Mouse (Mus musculus): ENCODE results near the gene Pigl.
"Not testable (repeated sequence)": the region's sequence is repeated elsewhere in the genome, so short reads cannot be mapped to it uniquely, and the experiment has no call there.

Pigl gene

DNA sequence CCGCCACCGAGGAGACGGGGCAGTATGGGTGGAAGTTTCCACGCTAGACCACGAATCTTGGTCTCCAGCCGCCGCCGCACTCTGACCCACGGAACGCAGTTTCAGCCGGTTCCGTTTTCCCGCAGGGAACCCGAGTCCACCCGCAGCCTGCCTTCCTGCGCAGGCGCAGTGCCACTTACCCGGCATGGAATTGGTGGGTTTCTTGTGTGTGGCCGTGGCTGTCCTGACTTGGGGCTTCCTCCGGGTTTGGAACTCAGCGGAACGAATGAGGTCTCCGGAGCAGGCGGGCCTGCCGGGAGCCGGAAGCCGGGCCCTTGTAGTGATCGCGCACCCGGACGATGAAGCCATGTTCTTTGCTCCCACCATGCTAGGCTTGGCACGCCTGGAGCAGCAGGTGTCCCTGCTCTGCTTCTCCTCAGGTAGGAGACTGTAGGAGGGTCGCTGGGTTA lies at the start of gene Pigl, which contains the start of gene Ncor1:
Gene Pigl, plus strand, starts transcription at position 185 of the 449 bp plus-strand sequence.
Gene Ncor1, minus strand, starts transcription at position 266 of the 449 bp plus-strand sequence.
- peak; percentile 89 for DNase-seq (ENCODE audit: extremely low spot score, low spot score)

DNA sequence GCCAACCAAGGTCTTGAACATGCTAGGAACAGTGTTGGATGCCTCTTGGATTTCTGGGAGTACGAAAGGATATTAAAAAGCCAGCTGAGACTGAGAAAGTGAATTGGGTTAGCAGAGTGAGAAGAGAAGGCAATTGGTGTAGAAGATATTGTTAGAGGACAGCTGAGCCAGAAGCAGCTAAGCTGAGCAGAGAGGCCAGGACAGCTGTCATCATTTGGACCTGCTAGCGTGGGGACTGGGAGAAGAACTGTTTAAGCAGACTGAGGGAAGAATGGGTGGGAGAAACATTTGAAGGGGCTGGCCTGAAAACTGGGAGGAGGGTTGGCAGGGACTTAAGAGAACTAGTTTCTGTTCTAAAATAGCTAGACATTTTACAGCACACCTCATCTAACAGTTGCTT lies 49.4 kb upstream of the Pigl start:
- no peak for DNase-seq (ENCODE audit: extremely low spot score, low spot score)

DNA sequence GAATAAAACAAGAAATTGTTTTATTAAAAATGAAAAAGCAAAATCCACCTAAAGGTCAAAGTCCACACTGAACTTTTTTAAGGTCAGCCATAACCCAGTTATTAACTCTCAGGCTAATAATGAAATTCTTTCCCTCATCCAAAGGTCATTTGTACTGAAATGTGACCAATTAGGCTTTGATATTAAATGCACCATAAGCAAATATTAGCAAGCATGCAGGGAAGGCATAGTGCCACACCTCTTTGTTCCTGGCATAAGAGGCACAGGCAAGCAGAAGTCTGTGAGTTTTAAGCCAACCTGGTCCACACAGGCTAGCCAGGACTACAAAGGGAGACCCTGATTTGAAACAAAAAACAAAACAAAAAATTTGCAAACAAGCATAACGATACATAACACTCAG lies 48.6 kb upstream of the Pigl start:
- DNase-seq (ENCODE audit: extremely low spot score, low spot score): no peak

DNA sequence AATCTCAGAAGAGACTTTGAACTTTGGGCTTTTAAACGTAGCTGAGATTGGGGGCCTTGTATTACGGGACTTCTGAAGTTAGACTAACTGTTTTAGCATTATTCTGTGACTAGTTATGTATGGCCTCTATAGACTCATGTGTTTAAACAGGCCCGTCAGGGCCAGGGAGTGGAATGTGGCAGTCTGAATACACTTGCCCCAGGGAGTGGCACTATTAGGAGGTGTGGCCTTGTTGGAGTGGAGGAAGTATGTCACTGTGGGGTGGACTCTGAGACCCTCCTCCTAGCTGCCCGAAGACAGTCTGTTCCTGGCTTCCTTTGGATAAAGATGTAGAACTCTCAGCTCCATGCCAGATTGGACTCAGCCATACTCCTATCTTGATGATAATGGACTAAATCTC lies 43.2 kb upstream of the Pigl start:
- no peak for DNase-seq (ENCODE audit: extremely low spot score, low spot score)

DNA sequence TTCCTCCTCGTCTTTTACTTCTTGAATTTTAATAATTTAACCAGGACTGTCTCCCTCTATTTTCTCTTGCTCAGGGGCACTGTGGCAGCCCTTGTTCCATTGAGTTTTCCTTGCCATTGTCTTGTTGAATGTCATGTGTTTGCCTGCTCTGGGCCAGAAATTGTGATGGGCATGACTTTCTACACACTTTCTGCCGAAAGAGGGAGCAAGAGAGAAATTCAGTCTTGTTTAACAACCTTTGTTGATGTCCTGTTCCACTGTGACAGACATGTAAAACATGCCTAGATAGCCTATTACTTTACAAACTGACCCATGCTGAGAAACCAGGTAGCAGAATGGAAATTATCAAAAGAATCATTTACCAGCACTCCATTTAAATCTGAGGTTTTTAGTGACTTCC lies 33.7 kb upstream of the Pigl start:
- DNase-seq (ENCODE audit: extremely low spot score, low spot score): no peak

DNA sequence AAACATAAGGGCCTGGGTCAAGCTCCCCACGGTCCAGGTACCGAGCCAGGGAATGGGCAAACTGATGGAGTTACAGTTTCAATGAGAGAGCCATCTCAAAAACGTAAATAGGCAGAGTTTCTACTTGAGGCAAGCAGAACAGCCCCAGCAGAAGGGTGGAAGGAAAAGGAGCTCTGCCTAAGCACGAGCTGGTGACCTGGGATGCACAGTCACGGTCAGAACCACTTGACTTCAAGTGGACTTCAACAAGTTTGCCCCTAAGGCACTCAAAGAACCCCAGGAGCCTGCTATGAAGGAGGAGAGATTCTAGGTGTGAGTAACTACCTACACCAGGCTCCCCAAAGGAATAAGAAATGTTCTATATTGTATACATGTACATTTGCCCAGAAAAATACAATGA lies 32.0 kb upstream of the Pigl start:
- DNase-seq (ENCODE audit: extremely low spot score, low spot score): no peak

DNA sequence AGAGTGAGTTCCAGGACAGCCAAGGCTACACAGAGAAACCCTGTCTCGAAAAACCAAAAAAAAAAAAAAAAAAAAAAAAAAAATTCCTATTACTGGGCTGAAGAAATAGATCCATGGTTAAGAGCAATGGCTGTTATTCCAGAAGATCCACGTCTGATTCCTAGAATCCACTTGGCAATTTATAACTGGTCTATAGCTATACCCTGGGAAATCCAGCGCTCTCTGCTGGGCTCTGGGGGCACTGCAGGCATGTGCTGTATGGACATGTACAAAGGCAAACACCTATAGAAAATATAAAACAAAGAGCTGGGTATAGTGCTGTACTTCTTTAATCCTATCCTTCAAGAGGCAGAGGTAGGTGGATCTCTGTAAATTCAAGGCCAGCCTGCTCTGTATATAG lies 31.2 kb upstream of the Pigl start:
- DNase-seq (ENCODE audit: extremely low spot score, low spot score): no peak

DNA sequence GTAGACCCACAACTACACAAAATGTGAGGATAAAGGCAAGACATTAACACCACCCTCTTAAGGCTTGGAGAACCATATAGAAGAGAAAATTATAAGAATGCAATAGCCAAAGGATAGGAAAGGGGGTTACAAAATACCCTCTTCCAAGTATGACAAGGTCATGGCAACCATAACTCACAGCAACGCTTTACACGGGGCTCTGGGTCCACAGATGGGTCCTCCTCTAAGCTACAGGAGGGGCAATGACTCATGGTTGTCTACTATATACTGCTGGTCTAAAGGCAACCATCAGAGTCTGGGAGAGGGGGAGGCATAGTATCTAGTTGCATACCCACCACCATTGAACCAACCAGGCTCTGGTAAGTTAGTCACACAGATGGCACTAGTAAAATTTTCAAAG lies 26.0 kb upstream of the Pigl start:
- no peak for DNase-seq (ENCODE audit: extremely low spot score, low spot score)

DNA sequence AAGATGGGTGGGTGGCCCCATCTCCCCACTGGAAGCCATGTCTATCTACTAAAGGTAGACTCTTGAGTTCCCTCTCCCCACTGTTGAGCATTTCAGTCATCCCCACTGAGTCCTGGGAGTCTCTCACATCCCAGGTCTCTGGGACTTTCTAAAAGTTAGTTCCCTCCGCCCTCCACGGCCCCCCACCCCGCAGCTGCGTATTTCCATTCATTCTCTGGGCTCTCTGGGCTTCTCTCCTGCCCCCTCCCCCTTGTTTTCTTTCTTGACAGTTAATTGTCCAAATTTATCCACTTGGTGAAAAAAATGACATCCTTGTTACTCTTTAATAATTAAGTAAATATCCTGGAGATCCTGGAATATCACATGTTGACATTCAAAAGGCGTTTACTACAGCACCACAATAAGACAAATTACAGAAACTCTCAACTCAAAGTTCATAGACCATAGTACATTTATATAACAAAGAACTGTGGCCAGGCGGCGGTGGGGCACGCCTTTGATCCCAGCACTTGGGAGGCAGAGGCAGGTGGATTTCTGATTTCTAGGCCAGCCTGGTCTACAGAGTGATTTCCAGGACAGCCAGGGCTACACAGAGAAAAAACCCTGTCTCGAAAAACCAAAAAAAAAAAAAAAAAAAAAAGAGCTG lies 17.5 kb upstream of the Pigl start:
- DNase-seq (ENCODE audit: extremely low spot score, low spot score): no peak

DNA sequence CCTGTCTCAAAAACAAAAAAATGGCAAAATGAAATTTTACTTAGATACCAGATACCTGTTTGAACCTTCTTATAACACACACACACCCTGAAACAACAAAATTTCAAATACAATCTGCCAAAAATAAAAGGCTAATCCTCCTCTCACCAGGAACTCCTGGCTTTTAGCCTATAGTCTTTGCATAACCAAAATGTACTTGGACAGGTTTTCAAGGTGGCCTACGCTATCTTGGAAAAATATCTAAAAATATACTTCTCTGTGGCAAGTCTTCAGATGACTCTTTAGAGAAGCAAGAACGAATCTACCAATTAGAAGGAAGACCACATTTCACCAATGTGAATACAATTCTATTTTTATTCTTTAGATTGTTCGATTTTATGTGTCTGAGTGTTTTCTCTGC lies 12.5 kb upstream of the Pigl start:
- DNase-seq (ENCODE audit: extremely low spot score, low spot score): no peak

DNA sequence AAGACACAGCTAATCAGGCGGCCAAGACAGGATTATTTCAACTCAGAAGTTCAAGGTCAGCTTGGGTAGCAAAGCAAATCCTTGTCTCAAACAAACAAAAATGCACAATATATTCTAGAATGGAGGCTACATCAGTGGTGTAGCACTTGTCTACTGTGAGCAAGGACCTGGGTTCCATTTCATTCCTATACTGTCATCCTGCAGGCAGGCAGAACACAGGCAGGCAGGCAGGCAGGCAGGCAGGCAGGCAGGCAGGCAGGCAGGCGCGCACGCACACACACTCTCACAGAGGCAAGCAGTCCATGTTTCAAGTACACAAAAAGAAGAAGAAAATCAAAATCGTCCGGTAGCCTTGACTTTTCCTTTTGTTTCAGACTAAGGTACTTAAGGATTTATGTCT lies 9.3 kb upstream of the Pigl start:
- no peak for DNase-seq (ENCODE audit: extremely low spot score, low spot score)

DNA sequence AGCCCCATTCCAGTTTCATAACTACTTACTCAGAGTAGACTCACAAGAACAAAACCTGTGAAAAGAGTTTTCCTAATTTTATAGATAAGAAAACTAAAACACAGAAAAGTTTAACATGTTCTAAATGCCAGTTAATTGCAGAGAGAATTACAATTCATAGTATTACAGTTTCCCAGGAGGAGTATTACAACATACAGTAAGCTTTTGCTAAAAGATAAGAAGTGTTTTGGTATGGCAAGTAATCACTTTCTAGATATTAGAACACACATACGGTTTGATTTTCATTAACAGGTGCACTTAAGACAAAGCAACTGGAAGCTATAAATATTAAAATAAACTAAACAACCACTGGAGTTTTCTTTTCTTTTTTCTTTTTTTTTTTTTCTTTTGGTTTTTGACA lies 3.1 kb upstream of the Pigl start:
- no peak for DNase-seq (ENCODE audit: extremely low spot score, low spot score)

DNA sequence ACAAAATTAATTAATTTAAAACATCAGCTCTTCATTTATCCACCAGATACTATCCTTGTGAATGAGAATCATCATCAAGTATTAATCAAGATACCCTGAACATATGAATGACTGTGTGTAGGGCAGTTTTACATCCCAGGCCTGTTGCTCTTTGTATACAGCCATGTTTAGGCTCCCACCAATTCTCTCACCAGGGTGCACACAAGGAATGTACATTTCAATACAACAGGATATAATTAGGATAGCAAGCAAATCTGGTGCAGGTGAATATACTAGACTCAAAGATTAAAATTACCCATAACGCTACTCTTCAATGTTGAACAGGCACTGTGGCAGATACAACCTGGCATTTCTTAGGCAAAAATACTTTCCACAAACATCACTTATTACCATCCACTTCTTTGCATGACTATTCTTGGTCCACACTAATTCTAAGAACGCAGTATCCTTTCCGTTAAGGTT lies 2.2 kb upstream of the Pigl start:
- no peak for DNase-seq (ENCODE audit: extremely low spot score, low spot score)

DNA sequence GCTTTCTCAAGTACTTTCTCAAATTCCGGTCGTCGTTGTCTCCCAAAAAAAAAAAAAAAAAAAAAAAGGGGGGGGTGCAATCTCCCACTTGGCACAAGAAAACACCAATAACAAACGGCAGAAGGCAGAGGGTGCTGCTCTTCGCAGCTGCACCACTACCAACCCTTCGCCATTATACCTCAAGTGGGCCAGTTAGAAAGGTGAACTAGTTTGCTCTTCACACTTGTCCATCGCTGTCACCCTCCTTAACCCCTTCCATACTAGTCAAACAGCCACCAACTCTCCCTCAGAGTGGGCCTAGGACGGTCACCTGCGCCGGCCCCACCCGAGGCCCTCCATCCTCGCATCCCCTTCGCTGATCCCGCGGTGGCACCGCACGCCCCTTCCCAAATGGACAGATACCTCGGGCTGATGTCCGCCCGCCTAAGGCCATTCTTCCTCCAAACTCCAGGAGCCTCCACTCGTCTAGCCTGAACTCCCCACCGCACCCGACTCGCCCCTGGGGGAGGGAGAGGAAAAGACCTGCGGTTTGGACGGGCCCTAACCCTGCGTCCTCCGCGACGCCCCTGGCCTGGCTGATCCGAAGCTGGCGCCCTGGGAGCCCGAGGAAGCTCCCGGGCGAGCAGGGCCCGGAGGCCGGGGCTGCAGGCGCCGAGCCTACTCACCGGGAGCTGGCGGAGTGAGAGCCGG lies 1.6 kb upstream of the Pigl start:
- DNase-seq (ENCODE audit: extremely low spot score, low spot score): peak; percentile 83

DNA sequence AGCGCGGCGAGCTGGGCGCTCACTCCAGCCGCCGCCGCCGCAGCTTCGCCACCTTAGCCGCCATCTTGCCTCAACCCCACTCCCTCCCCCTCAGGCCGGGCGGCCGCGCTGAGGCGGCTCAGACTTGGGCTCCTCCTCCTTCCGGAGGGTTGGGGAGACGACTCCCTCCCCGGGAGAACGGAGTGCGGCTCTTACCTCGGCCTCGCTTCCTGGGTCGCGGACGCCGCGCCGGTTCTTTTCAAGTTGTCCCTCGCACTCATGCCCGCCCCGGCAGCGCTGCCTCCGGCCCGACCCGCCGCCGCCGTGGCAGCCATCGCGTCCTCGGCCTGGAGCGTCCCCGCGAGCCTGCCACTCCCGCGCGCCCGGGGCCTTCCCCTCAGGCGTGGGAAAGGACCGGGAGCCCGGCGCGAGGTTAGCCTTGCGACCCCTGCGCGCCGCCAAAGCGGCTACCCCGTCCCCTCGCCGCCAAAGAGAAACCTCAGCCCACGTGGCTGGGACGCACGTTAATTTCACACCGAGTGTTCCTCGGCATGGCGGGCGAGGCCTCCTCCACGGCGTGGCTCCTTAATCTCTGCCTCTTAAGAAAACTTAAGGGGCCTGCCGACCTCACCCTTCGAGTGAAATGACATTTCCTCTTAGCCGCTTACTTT lies 894 bp upstream of the Pigl start:
- DNase-seq (ENCODE audit: extremely low spot score, low spot score): peak; percentile 89

DNA sequence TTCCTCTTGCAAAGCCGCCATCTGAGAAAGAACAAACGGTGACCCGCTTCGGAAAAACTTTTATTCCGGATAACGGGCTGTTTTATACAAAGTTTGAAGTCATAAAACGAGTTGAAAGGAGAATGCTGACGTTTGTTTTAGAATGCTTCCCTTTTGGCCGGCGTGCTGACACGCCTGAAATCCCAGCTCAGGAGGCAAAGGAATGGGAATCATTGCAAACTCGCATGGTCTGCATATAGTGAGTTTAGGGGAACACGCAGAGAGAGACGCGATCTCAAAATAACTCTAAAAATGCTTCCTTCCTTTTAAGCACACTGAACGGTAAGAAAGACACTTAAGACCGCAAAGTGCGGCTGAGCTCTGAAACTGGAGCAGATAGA lies 379 bp upstream of the Pigl start:
- DNase-seq (ENCODE audit: extremely low spot score, low spot score): no peak

DNA sequence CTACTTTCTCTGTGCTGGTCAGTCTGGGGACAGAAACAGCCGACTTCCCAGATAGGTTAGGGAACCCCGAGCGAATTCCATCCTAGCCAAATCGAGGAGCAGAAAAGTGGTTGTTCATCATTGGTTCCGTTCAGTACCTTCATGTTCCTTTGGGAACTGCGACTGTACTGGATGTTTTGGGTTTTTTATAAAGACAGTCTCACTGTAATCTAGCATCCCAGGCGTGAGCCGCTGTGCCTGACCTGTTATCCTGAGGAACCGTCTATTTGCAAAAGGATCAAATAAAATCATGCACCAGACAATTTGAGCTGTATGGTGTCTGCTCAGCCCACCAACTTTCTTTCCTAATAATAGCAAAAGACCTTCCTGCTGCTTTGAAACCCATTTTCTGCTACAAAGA lies 520 bp downstream of the Pigl start:
- no peak for DNase-seq (ENCODE audit: extremely low spot score, low spot score)

DNA sequence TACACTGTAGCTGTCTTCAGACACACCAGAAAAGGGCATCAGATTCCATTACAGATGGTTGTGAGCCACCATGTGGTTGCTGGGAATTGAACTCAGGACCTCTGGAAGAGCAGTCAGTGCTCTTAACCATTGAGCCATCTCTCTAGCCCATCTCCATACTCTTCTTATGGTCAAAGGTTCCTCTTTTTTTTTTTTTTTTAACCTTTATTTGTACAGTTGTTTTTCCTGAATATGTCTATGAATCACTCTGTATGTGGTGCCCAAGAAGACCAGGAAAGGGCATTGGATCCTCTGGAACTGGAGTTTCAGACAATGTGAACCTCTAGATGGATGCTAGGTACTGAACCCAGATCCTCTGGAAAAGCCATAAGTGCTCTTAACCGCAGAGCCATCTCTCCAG lies 4.3 kb downstream of the Pigl start:
- not testable (repeated sequence) for DNase-seq (ENCODE audit: extremely low spot score, low spot score)

DNA sequence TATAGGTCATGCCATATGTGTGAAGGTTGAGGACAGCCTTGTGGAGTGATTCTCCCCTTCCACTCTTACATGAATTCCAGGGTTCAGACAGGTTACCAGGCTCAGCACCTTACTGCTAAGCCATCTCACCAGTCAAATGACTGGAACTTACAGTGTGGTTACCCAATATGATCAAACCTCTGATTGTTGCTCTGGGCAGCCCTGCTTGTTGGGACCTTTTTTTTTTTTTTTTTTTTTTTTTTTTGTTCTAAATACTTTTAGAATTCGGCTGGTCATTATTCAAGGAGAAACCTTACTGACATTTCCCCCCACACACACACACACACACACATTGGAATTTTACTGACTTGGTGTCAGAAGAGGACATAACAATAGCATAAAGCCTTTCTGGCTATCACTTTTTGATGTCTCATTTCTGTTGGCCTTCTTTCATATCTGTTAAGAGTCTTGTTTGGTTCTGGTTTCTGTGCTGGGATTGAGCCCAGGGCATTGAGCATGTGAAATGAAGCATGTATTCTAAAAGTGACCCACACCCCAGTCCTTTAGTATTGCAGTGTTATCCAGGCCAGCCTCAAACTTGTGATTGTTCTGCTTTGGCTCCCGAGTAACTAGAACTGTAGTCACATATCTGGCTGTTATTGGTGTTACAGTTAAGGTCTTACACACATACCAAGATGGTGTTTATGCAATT lies 5.1 kb downstream of the Pigl start:
- no peak for DNase-seq (ENCODE audit: extremely low spot score, low spot score)

DNA sequence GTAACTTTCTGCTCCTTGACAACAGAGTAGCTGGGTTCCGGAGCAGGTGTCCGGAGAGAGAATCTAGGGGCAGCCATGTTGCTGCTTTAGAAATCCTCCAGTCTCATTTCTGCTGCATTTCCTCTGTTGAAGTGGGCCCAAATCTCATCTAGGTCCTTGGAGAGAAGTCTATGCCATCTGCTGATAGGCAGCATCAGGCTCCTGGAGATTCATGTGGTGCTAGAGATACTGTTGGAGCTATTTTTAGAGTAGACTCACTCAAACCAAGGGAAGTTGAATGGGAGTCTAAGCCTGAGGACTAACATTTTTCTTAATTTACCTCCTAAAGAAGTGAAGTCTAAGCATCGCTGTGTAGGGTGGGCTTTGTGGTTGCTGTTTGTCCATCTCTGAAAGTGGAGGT lies 6.4 kb downstream of the Pigl start:
- DNase-seq (ENCODE audit: extremely low spot score, low spot score): no peak

DNA sequence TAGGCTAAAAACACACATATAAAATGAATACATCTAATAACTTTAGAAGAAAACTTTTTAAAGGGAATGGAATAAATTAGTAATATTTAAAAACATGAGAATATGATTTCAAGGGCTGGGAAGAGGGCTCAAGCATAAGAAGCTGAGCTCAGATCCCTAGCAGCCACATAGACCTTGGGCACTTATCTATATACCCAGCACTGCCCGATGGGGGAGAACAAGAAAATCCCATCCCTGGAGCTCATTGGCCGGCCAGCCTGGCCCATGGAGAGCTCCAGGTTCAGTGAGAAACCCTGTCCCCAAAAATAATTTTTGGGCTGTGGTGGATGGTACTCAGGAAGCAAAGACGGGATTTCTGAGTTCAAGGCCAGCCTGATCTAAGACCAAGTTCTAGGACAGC lies 7.6 kb downstream of the Pigl start:
- DNase-seq (ENCODE audit: extremely low spot score, low spot score): no peak

DNA sequence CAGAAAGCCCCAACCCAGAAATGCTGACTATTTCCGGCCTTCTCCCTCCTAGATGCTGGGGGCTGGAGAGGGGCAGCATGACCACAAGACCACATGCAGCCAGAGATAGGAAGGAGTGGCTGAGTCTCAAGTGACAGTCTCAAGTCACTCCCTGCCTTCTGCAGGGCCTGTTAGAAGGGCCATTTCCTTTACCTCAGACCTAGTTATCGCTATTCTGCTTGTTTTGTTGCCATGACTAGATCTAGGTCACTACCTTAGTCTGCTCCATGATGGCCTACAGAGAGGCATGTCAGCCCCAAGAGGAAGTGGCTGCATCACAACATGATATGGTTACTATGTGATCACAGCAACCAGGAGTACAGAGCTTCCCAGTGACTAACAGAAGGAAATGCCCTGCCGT lies 8.3 kb downstream of the Pigl start:
- DNase-seq (ENCODE audit: extremely low spot score, low spot score): no peak
